In the genomic region with DNA sequence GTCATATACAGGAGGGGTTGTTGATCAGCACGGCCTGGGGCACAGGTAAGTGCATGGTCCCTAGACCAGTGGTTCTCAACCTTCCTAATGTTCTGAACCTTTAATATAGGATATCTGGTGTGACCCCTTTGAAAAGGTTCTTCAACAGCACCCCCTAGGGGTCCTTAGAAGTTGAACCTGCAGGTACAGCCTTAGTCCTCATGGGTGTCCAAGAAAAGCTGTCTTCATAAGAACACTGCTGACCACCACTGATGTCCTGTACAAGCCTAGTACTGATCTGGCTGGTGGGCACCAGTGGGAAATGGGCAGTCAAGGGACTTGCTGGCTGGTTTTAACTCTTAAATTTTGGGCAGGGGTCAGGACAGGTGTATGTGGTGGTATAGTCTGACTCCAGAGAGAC, we compare ENCODE assay signal across 8 mouse cellular contexts. TPM values are rescaled to one million over a fixed set of nuclear protein-coding genes. Genes with fewer than 3 reads are reported as not detected.
DNase-seq lines count a peak whose midpoint lies in the region; ATAC-seq lines count a peak whose summit lies in the region.
"Had no signal": no experiment of that assay in that cellular context is flagged by ENCODE, and none has a peak within 500 bp of the region (broad histone marks: within the 10 kb centered on the region; RNA-seq: fewer than 3 reads in every experiment).

No protein-coding gene starts in this region.

- 90% methylated on average over 1 of the region's 1 CpGs for WGBS in limb, embryonic 11.5 days
- 96% methylated on average over 1 of the region's 1 CpGs for WGBS in limb, embryonic 10.5 days
- 74% methylated on average over 1 of the region's 1 CpGs for WGBS in liver, embryonic 16.5 days (ENCODE audit: insufficient replicate concordance)

- peaks cover 28% of the 10 kb centered on the region for H3K27me3 ChIP-seq in limb, embryonic 11.5 days (ENCODE audit: control insufficient read depth, insufficient read depth, low read length)
- H3K27me3 ChIP-seq in limb, embryonic 10.5 days (ENCODE audit: low read depth, poor library complexity, severe bottlenecking), result peaks cover 39% of the 10 kb centered on the region
- H3K27me3 ChIP-seq in liver, embryonic 16.5 days (ENCODE audit: control insufficient read depth, insufficient read depth, low read depth, low read length), result peaks cover 31% of the 10 kb centered on the region

- no peak overlapping the region for H3K4me3 ChIP-seq in limb, embryonic 11.5 days (ENCODE audit: low read depth, low read length)
- H3K4me3 ChIP-seq in limb, embryonic 10.5 days, result no peak overlapping the region
- no peak overlapping the region for H3K4me3 ChIP-seq in liver, embryonic 16.5 days (ENCODE audit: low read depth, low read length)
- H3K4me3 ChIP-seq: megakaryocyte, embryonic 14.5 days had no signal

- ATAC-seq in limb, embryonic 11.5 days (ENCODE audit: insufficient number of reproducible peaks, low FRiP score, low TSS enrichment, low read depth), result peak; percentile 14; the same call in 1 of the 2 replicates
- peak; percentile 12; the same call in 1 of the 2 replicates for ATAC-seq in liver, embryonic 16.5 days (ENCODE audit: low read depth)

- no peak overlapping the region for H3K4me2 ChIP-seq in limb, embryonic 11.5 days (ENCODE audit: low read depth, severe bottlenecking)
- H3K4me2 ChIP-seq in liver, embryonic 16.5 days (ENCODE audit: low read depth, low read length), result no peak overlapping the region

- no peak for DNase-seq in limb, embryonic 11.5 days (ENCODE audit: low spot score)
- no peak for DNase-seq in limb, embryonic 10.5 days (ENCODE audit: low spot score)
- peak; percentile 75 for DNase-seq in ES-CJ7 (ENCODE audit: low read depth, low spot score)
- DNase-seq in c-Kit-positive CD71-negative TER-119-negative erythroid progenitor cells, embryonic 14.5 days (ENCODE audit: low read depth), result peak; percentile 38
- no peak for DNase-seq in frontal cortex, postnatal 14 days (ENCODE audit: low spot score in 2 of 2)
- DNase-seq in neural tube, embryonic 10.5 days (ENCODE audit: extremely low spot score, low spot score), result no peak

- no peak overlapping the region for H3K9ac ChIP-seq in limb, embryonic 11.5 days (ENCODE audit: low read length)
- H3K9ac ChIP-seq in liver, embryonic 16.5 days (ENCODE audit: low read depth, low read length), result no peak overlapping the region

- peaks cover 2% of the 10 kb centered on the region for H3K4me1 ChIP-seq in limb, embryonic 11.5 days (ENCODE audit: control insufficient read depth, insufficient read depth, low read length)
- peaks cover 21% of the 10 kb centered on the region for H3K4me1 ChIP-seq in limb, embryonic 10.5 days
- peaks cover 58% of the 10 kb centered on the region for H3K4me1 ChIP-seq in liver, embryonic 16.5 days (ENCODE audit: control insufficient read depth, low read depth, low read length)

- H3K36me3 ChIP-seq in limb, embryonic 11.5 days (ENCODE audit: control insufficient read depth, insufficient read depth, low read length), result peaks cover 30% of the 10 kb centered on the region
- H3K36me3 ChIP-seq in limb, embryonic 10.5 days, result peaks cover 60% of the 10 kb centered on the region
- peaks cover 48% of the 10 kb centered on the region for H3K36me3 ChIP-seq in liver, embryonic 16.5 days (ENCODE audit: control insufficient read depth, insufficient read depth)

- H3K27ac ChIP-seq in limb, embryonic 11.5 days (replicated peaks; ENCODE audit: low read depth, low read length), result no peak overlapping the region
- H3K27ac ChIP-seq in limb, embryonic 10.5 days, result no peak overlapping the region
- H3K27ac ChIP-seq in liver, embryonic 16.5 days (ENCODE audit: low read length), result peak overlapping the region; percentile 96

- H3K9me3 ChIP-seq in limb, embryonic 11.5 days (ENCODE audit: control insufficient read depth, low read length), result no peaks in the 10 kb centered on the region
- H3K9me3 ChIP-seq in limb, embryonic 10.5 days (replicated peaks), result no peaks in the 10 kb centered on the region
- H3K9me3 ChIP-seq in liver, embryonic 16.5 days (replicated peaks; ENCODE audit: control insufficient read depth, low read length), result no peaks in the 10 kb centered on the region
- H3K9me3 ChIP-seq: megakaryocyte, embryonic 14.5 days had no signal

RNA-seq across cellular contexts. Expression of gene Hcn2, which starts 4.4 kb away (rescaled TPM):
- not detected in 2 replicates for polyA plus RNA-seq in limb, embryonic 11.5 days (2014; fragmentation: Nextera tagmentation; extraction: Ambion mirVana)
- 0.04 TPM in 1 of 2 replicates, not detected in the other for polyA plus RNA-seq in limb, embryonic 10.5 days (2016; fragmentation: Nextera tagmentation; extraction: Ambion mirVana)
- not detected in 2 replicates for polyA plus RNA-seq in liver, embryonic 16.5 days (2015; fragmentation: Nextera tagmentation; extraction: Ambion mirVana)

RNA-seq across cellular contexts. Expression of gene Bsg, which starts 7.7 kb away (rescaled TPM):
- 633 and 674 TPM in 2 replicates for polyA plus RNA-seq in limb, embryonic 11.5 days (2014; fragmentation: Nextera tagmentation; extraction: Ambion mirVana)
- polyA plus RNA-seq in limb, embryonic 10.5 days (2016; fragmentation: Nextera tagmentation; extraction: Ambion mirVana), result 642 and 664 TPM in 2 replicates
- polyA plus RNA-seq in liver, embryonic 16.5 days (2015; fragmentation: Nextera tagmentation; extraction: Ambion mirVana), result 924 and 947 TPM in 2 replicates

RNA-seq across cellular contexts. Expression of gene Gzmm, which starts 23.2 kb away (rescaled TPM):
- 0.45 and 0.94 TPM in 2 replicates for polyA plus RNA-seq in limb, embryonic 11.5 days (2014; fragmentation: Nextera tagmentation; extraction: Ambion mirVana)
- polyA plus RNA-seq in limb, embryonic 10.5 days (2016; fragmentation: Nextera tagmentation; extraction: Ambion mirVana), result 0.76 and 0.94 TPM in 2 replicates
- polyA plus RNA-seq in liver, embryonic 16.5 days (2015; fragmentation: Nextera tagmentation; extraction: Ambion mirVana), result 0.15 and 0.22 TPM in 2 replicates

RNA-seq across cellular contexts. Expression of gene Cdc34, which starts 30.0 kb away (rescaled TPM):
- 171 and 175 TPM in 2 replicates for polyA plus RNA-seq in limb, embryonic 11.5 days (2014; fragmentation: Nextera tagmentation; extraction: Ambion mirVana)
- 209 and 259 TPM in 2 replicates for polyA plus RNA-seq in limb, embryonic 10.5 days (2016; fragmentation: Nextera tagmentation; extraction: Ambion mirVana)
- polyA plus RNA-seq in liver, embryonic 16.5 days (2015; fragmentation: Nextera tagmentation; extraction: Ambion mirVana), result 80.5 and 81.5 TPM in 2 replicates

RNA-seq across cellular contexts. Expression of gene Polrmt, which starts 34.4 kb away (rescaled TPM):
- polyA plus RNA-seq in limb, embryonic 11.5 days (2014; fragmentation: Nextera tagmentation; extraction: Ambion mirVana), result 32.2 and 36.1 TPM in 2 replicates
- 58.6 and 61.2 TPM in 2 replicates for polyA plus RNA-seq in limb, embryonic 10.5 days (2016; fragmentation: Nextera tagmentation; extraction: Ambion mirVana)
- 13.4 and 14.4 TPM in 2 replicates for polyA plus RNA-seq in liver, embryonic 16.5 days (2015; fragmentation: Nextera tagmentation; extraction: Ambion mirVana)

Comparison
In these comparisons a context has a peak if more than half of its experiments do, and no peak if none do; other contexts are left out.
1. DNase-seq: peak in ES-CJ7 (single experiment) and c-Kit-positive CD71-negative TER-119-negative erythroid progenitor cells, embryonic 14.5 days (single experiment); none in limb, embryonic 11.5 days (single experiment), limb, embryonic 10.5 days (single experiment), frontal cortex, postnatal 14 days (0 of 2) and neural tube, embryonic 10.5 days (single experiment).